Mouse (Mus musculus): ENCODE measurements around the gene Foxk1. TPM values are rescaled to one million over a fixed set of nuclear protein-coding genes. Genes with fewer than 3 reads are reported as not detected.

Foxk1 gene
- polyA plus RNA-seq, 1 experiment, result 12.4 TPM

- Histone ChIP-seq H3K36me3 (ENCODE audit: control insufficient read depth, insufficient read depth, low read length) (no peaks in the 10 kb centered on the region), H3K27me3 (replicated peaks; ENCODE audit: control insufficient read depth, insufficient read depth, low read length) (no peaks in the 10 kb centered on the region), H3K4me1 (ENCODE audit: control insufficient read depth, insufficient read depth, low read length) (no peaks in the 10 kb centered on the region), H3K27ac (ENCODE audit: insufficient read depth, low read depth, low read length) (no peak overlapping the region), H3K4me3 (ENCODE audit: insufficient read depth, low read depth, low read length) (no peak overlapping the region)
- no peak for DNase-seq
- WGBS, result 79% methylated on average over 5 of the region's 5 CpGs
- no peak for TF ChIP-seq CTCF (conservative IDR thresholded peaks at IDR 0.05; ENCODE audit: insufficient read depth, insufficient read length, low read depth, low read length)
- no peak for TF ChIP-seq POLR2A (IDR thresholded peaks at IDR 0.05; ENCODE audit: low read depth, low read length)
These were observed 76.7 kb downstream of the Foxk1 start for GRCm38 (mm10) chr5:142477866-142478615.

- Histone ChIP-seq H3K4me3 (ENCODE audit: insufficient read depth, low read depth, low read length) (no peak overlapping the region), H3K27ac (ENCODE audit: insufficient read depth, low read depth, low read length) (no peak overlapping the region), H3K4me1 (ENCODE audit: control insufficient read depth, insufficient read depth, low read length) (no peaks in the 10 kb centered on the region), H3K27me3 (replicated peaks; ENCODE audit: control insufficient read depth, insufficient read depth, low read length) (no peaks in the 10 kb centered on the region), H3K36me3 (ENCODE audit: control insufficient read depth, insufficient read depth, low read length) (no peaks in the 10 kb centered on the region)
- WGBS, result 29% methylated on average over 17 of the region's 17 CpGs
- TF ChIP-seq CTCF (conservative IDR thresholded peaks at IDR 0.05; ENCODE audit: insufficient read depth, insufficient read length, low read depth, low read length) (peak; percentile 87), POLR2A (IDR thresholded peaks at IDR 0.05; ENCODE audit: low read depth, low read length) (no peak)
- DNase-seq, result peak; percentile 74
These were observed 77.6 kb downstream of the Foxk1 start for GRCm38 (mm10) chr5:142478829-142479435.

- no peak overlapping the region for H3K27ac ChIP-seq (ENCODE audit: insufficient read depth, low read depth, low read length)
- TF ChIP-seq CTCF (conservative IDR thresholded peaks at IDR 0.05; ENCODE audit: insufficient read depth, insufficient read length, low read depth, low read length) (peak; percentile 60), POLR2A (IDR thresholded peaks at IDR 0.05; ENCODE audit: low read depth, low read length) (no peak)
- 61% methylated on average over 2 of the region's 2 CpGs for WGBS
- peak; percentile 25 for DNase-seq
- no peaks in the 10 kb centered on the region for H3K36me3 ChIP-seq (ENCODE audit: control insufficient read depth, insufficient read depth, low read length)
- H3K27me3 ChIP-seq (replicated peaks; ENCODE audit: control insufficient read depth, insufficient read depth, low read length), result no peaks in the 10 kb centered on the region
- H3K4me3 ChIP-seq (ENCODE audit: insufficient read depth, low read depth, low read length), result no peak overlapping the region
- no peaks in the 10 kb centered on the region for H3K4me1 ChIP-seq (ENCODE audit: control insufficient read depth, insufficient read depth, low read length)
These were observed 81.2 kb downstream of the Foxk1 start for GRCm38 (mm10) chr5:142482512-142482911.

DNA sequence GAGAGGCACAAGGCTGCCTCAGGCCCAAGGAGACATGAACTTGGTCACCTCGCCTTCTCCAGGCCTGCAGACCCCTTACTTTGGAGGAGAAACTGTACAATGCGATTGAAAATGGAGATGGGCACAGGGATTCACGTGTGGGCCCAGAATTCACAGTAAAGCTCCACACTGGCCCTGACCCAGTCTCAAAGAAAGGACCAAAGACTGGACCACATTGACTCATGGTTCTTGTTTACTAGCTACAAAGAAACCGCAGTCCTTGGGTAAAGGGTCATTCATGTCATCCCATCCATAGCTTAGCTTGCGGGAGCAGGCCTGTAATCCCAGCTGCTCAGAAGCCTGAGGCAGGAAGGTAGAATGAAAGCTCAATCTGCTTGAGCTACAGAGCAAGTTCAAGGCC is 82.3 kb downstream of the Foxk1 start:
- Histone ChIP-seq H3K4me3 (ENCODE audit: insufficient read depth, low read depth, low read length) (no peak overlapping the region), H3K27me3 (replicated peaks; ENCODE audit: control insufficient read depth, insufficient read depth, low read length) (no peaks in the 10 kb centered on the region), H3K27ac (ENCODE audit: insufficient read depth, low read depth, low read length) (no peak overlapping the region), H3K36me3 (ENCODE audit: control insufficient read depth, insufficient read depth, low read length) (no peaks in the 10 kb centered on the region), H3K4me1 (ENCODE audit: control insufficient read depth, insufficient read depth, low read length) (no peaks in the 10 kb centered on the region)
- no peak for TF ChIP-seq CTCF (conservative IDR thresholded peaks at IDR 0.05; ENCODE audit: insufficient read depth, insufficient read length, low read depth, low read length)
- TF ChIP-seq POLR2A (IDR thresholded peaks at IDR 0.05; ENCODE audit: low read depth, low read length), result no peak
- DNase-seq, result no peak
- 93% methylated on average over 5 of the region's 5 CpGs for WGBS

DNA sequence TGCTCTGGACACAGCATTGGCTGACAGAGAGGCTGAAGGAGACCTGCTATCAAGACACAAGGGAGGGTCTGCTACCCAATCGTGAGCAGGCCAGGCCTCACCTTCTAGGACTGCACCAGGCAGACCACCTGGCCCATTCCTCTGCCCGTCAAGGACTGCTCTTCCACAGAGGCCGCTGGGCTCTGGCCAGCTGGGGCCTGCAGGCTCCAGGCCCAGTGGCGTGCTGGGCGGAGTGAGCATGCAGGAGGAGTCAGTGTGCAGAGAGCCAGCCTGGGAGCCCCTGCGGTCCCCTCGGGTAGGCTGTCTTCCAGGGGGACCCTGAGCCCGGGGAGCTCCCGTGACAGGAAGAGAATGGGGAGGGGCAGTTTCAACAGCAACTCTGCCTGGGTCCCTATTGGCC is 85.4 kb downstream of the Foxk1 start:
- Histone ChIP-seq H3K4me1 (ENCODE audit: control insufficient read depth, insufficient read depth, low read length) (no peaks in the 10 kb centered on the region), H3K4me3 (ENCODE audit: insufficient read depth, low read depth, low read length) (no peak overlapping the region), H3K27ac (ENCODE audit: insufficient read depth, low read depth, low read length) (no peak overlapping the region), H3K27me3 (replicated peaks; ENCODE audit: control insufficient read depth, insufficient read depth, low read length) (no peaks in the 10 kb centered on the region), H3K36me3 (ENCODE audit: control insufficient read depth, insufficient read depth, low read length) (no peaks in the 10 kb centered on the region)
- no peak for TF ChIP-seq CTCF (conservative IDR thresholded peaks at IDR 0.05; ENCODE audit: insufficient read depth, insufficient read length, low read depth, low read length)
- no peak for TF ChIP-seq POLR2A (IDR thresholded peaks at IDR 0.05; ENCODE audit: low read depth, low read length)
- 63% methylated on average over 9 of the region's 9 CpGs for WGBS
- no peak for DNase-seq

DNA sequence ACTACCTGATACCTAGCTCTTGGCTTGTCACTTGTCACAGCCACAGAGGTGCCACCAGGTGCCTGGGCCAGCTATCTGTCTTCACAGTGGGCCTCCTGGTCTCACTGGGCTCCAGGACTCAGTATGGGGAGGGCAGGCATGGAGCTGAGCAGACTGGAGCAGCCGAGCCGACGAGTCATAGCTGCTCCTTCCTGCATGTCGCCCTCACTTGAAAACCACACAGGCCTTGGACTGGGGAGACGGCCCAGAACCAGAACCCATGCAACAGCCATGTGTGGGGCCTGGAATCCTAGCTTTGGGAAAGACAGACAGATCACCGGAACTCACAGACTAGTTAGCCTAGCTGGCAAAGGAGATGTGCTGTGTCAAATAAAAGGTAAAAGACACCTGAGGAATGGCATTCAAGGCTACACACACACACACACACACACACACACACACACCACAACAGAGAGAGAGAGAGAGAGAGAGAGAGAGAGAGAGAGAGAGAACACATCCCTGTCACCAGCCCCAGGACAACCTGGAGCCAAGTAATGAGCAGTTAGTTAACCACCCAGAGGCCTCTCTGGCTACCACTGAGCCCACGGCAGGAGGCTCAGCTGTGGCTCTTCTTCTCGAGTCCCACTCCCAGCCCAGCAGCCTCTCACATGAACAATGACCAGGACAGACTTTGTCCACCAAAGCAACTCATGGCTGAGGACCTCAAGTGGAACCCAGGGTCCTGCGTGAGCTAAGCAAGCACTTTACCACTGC is 88.8 kb downstream of the Foxk1 start:
- no peak for DNase-seq
- no peaks in the 10 kb centered on the region for H3K27me3 ChIP-seq (replicated peaks; ENCODE audit: control insufficient read depth, insufficient read depth, low read length)
- H3K27ac ChIP-seq (ENCODE audit: insufficient read depth, low read depth, low read length), result no peak overlapping the region
- no peak overlapping the region for H3K4me3 ChIP-seq (ENCODE audit: insufficient read depth, low read depth, low read length)
- 75% methylated on average over 9 of the region's 9 CpGs for WGBS
- H3K4me1 ChIP-seq (ENCODE audit: control insufficient read depth, insufficient read depth, low read length), result no peaks in the 10 kb centered on the region
- TF ChIP-seq CTCF (conservative IDR thresholded peaks at IDR 0.05; ENCODE audit: insufficient read depth, insufficient read length, low read depth, low read length) (no peak), POLR2A (IDR thresholded peaks at IDR 0.05; ENCODE audit: low read depth, low read length) (no peak)
- H3K36me3 ChIP-seq (ENCODE audit: control insufficient read depth, insufficient read depth, low read length), result no peaks in the 10 kb centered on the region

DNA sequence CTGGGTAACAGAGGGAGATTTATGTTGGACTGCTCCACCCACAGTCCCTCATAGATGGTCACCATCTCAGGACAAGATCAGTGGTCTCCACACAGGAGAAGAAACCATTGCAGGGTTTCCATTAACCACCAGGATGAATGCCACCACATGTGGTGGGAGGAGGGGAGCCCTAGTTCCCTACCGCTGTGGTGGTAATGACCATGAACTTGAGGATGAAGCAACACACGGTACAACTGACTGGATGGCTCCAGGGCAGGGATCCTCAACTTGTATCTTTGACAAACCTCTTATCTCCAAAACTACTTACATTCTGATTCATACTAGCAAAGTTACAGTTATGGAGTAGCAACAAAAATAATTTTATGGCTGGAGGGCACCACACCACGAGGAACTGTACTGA is 92.0 kb downstream of the Foxk1 start:
- Histone ChIP-seq H3K36me3 (ENCODE audit: control insufficient read depth, insufficient read depth, low read length) (no peaks in the 10 kb centered on the region), H3K4me3 (ENCODE audit: insufficient read depth, low read depth, low read length) (no peak overlapping the region), H3K4me1 (ENCODE audit: control insufficient read depth, insufficient read depth, low read length) (no peaks in the 10 kb centered on the region), H3K27me3 (replicated peaks; ENCODE audit: control insufficient read depth, insufficient read depth, low read length) (no peaks in the 10 kb centered on the region), H3K27ac (ENCODE audit: insufficient read depth, low read depth, low read length) (no peak overlapping the region)
- no peak for TF ChIP-seq CTCF (conservative IDR thresholded peaks at IDR 0.05; ENCODE audit: insufficient read depth, insufficient read length, low read depth, low read length)
- TF ChIP-seq POLR2A (IDR thresholded peaks at IDR 0.05; ENCODE audit: low read depth, low read length), result no peak
- no peak for DNase-seq
- 88% methylated on average over 3 of the region's 3 CpGs for whole genome bisulfite sequencing

Data from kidney, adult 2 months (tissue).